Mouse (Mus musculus): ENCODE measurements around the gene Slc19a1. TPM values are rescaled to one million over a fixed set of nuclear protein-coding genes. Genes with fewer than 3 reads are reported as not detected.

Slc19a1 gene
- polyA plus RNA-seq, 1 experiment from 2014 or later = 48.0 TPM

- H3K4me3 ChIP-seq (replicated peaks; ENCODE audit: low read depth, low read length) = no peak overlapping the region
- DNase-seq (ENCODE audit: low spot score) (no peak), ATAC-seq (replicated peaks; ENCODE audit: low FRiP score, low read depth) (no peak)
- 72% methylated on average over 5 of the region's 5 CpGs for WGBS
- H3K9ac ChIP-seq (ENCODE audit: low read depth, low read length) = no peak overlapping the region
- no peaks in the 10 kb centered on the region for H3K4me1 ChIP-seq (replicated peaks; ENCODE audit: insufficient read depth, low read length)
- no peak overlapping the region for H3K27ac ChIP-seq
- peaks cover 31% of the 10 kb centered on the region for H3K36me3 ChIP-seq (ENCODE audit: insufficient read depth, low read length)
- H3K27me3 ChIP-seq (ENCODE audit: insufficient read depth, low read length) = no peaks in the 10 kb centered on the region
- no peak overlapping the region for H3K4me2 ChIP-seq (ENCODE audit: low read length)
- H3K9me3 ChIP-seq (replicated peaks; ENCODE audit: low read length) = no peaks in the 10 kb centered on the region
- TF ChIP-seq CTCF (IDR thresholded peaks at IDR 0.05; ENCODE audit: low read depth) = no peak
These were observed 50.9 kb downstream of the Slc19a1 start for GRCm38 (mm10) chr10:77082921-77083320.

GRCm38 (mm10) chr10:77084568-77084967, 52.5 kb downstream of the Slc19a1 start:
- no peak for DNase-seq (ENCODE audit: low spot score)
- no peak for ATAC-seq (replicated peaks; ENCODE audit: low FRiP score, low read depth)

GRCm38 (mm10) chr10:77089336-77089735, 57.3 kb downstream of the Slc19a1 start:
- H3K27ac ChIP-seq = peak overlapping the region; percentile 47; the same call in 1 of the 2 replicates

More at GRCm38 (mm10) chr10:77084568-77084967, 52.5 kb downstream of the Slc19a1 start:
- H3K4me2 ChIP-seq (ENCODE audit: low read length) = no peak overlapping the region
- no peak overlapping the region for H3K27ac ChIP-seq
- WGBS = 25% methylated on average over 1 of the region's 1 CpGs
- no peaks in the 10 kb centered on the region for H3K4me1 ChIP-seq (replicated peaks; ENCODE audit: insufficient read depth, low read length)
- H3K27me3 ChIP-seq (ENCODE audit: insufficient read depth, low read length) = no peaks in the 10 kb centered on the region
- no peak for TF ChIP-seq CTCF (IDR thresholded peaks at IDR 0.05; ENCODE audit: low read depth)
- no peak overlapping the region for H3K9ac ChIP-seq (ENCODE audit: low read depth, low read length)
- H3K36me3 ChIP-seq (ENCODE audit: insufficient read depth, low read length) = peaks cover 22% of the 10 kb centered on the region
- no peaks in the 10 kb centered on the region for H3K9me3 ChIP-seq (replicated peaks; ENCODE audit: low read length)
- no peak overlapping the region for H3K4me3 ChIP-seq (replicated peaks; ENCODE audit: low read depth, low read length)

DNA sequence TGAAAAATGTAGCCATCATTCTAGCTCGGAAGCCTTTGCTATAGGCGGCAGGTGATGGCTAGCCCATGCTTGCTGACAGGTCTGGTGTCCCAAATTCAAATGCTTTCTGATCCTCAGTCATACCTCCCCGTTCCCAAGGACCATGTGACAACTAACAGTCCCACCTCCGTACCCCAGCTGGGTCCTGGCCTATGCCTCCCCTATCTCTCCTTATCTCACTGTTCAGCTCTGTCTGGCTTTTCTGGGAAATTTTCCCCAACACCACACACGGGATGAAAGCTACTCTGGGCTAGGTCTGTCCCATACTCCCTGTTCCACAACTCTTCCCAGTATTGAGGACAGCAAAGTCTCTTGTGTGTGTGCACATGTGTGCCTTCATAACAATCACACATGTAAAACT, 58.0 kb downstream of the Slc19a1 start:
- no peak for ATAC-seq (replicated peaks; ENCODE audit: low FRiP score, low read depth)
- no peak overlapping the region for H3K4me3 ChIP-seq (replicated peaks; ENCODE audit: low read depth, low read length)

More at GRCm38 (mm10) chr10:77089336-77089735, 57.3 kb downstream of the Slc19a1 start:
- Histone ChIP-seq H3K9ac (ENCODE audit: low read depth, low read length) (no peak overlapping the region), H3K27me3 (ENCODE audit: insufficient read depth, low read length) (no peaks in the 10 kb centered on the region), H3K36me3 (ENCODE audit: insufficient read depth, low read length) (peaks cover 19% of the 10 kb centered on the region; the same call in 1 of the 2 replicates), H3K4me2 (ENCODE audit: low read length) (no peak overlapping the region), H3K9me3 (replicated peaks; ENCODE audit: low read length) (no peaks in the 10 kb centered on the region), H3K4me3 (replicated peaks; ENCODE audit: low read depth, low read length) (no peak overlapping the region), H3K4me1 (replicated peaks; ENCODE audit: insufficient read depth, low read length) (no peaks in the 10 kb centered on the region)
- no peak for ATAC-seq (replicated peaks; ENCODE audit: low FRiP score, low read depth)
- 46% methylated on average over 8 of the region's 8 CpGs for WGBS
- no peak for TF ChIP-seq CTCF (IDR thresholded peaks at IDR 0.05; ENCODE audit: low read depth)
- DNase-seq (ENCODE audit: low spot score) = peak; percentile 61

DNA sequence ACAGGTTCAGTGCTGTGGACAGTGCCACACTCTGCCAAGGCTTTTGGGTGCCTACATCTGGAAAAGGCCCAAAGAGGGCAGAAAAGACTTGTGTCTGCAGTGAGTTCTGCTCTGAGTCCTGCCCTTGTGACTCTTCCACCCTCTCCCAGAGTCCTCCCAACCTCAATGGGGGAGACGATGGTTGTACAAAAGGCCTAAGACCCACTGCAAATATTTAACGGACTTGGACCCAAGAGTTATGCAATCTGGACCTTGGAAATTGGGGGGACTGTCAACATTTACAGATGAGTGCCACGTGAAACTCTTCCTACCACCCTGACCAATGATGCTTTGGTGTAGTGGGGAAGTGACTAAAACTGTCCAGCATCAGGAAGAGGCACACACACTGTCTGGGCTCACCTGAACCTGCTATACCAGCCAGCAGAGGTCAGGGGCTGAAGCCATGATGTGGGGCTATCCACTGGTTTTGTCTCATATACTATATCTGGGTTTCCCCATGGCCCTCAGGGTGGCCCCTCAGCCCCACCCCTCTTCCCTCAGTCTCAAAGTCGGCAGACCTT, 59.6 kb downstream of the Slc19a1 start:
- Histone ChIP-seq H3K36me3 (ENCODE audit: insufficient read depth, low read length) (peaks cover 23% of the 10 kb centered on the region; the same call in 1 of the 2 replicates), H3K27me3 (ENCODE audit: insufficient read depth, low read length) (no peaks in the 10 kb centered on the region), H3K4me2 (ENCODE audit: low read length) (no peak overlapping the region), H3K4me1 (replicated peaks; ENCODE audit: insufficient read depth, low read length) (no peaks in the 10 kb centered on the region), H3K27ac (no peak overlapping the region), H3K4me3 (replicated peaks; ENCODE audit: low read depth, low read length) (no peak overlapping the region), H3K9me3 (replicated peaks; ENCODE audit: low read length) (no peaks in the 10 kb centered on the region), H3K9ac (ENCODE audit: low read depth, low read length) (no peak overlapping the region)
- DNase-seq (ENCODE audit: low spot score) (no peak), ATAC-seq (replicated peaks; ENCODE audit: low FRiP score, low read depth) (no peak)
- TF ChIP-seq CTCF (IDR thresholded peaks at IDR 0.05; ENCODE audit: low read depth) = no peak
- 65% methylated on average over 4 of the region's 4 CpGs for WGBS

More for the DNA sequence above, 58.0 kb downstream of the Slc19a1 start:
- no peak for DNase-seq (ENCODE audit: low spot score)
- H3K4me2 ChIP-seq (ENCODE audit: low read length) = no peak overlapping the region
- H3K36me3 ChIP-seq (ENCODE audit: insufficient read depth, low read length) = peaks cover 21% of the 10 kb centered on the region; the same call in 1 of the 2 replicates
- H3K9me3 ChIP-seq (replicated peaks; ENCODE audit: low read length) = no peaks in the 10 kb centered on the region
- 69% methylated on average over 5 of the region's 5 CpGs for WGBS
- no peaks in the 10 kb centered on the region for H3K4me1 ChIP-seq (replicated peaks; ENCODE audit: insufficient read depth, low read length)
- H3K9ac ChIP-seq (ENCODE audit: low read depth, low read length) = no peak overlapping the region
- H3K27ac ChIP-seq = peak overlapping the region; percentile 47; the same call in 1 of the 2 replicates
- no peaks in the 10 kb centered on the region for H3K27me3 ChIP-seq (ENCODE audit: insufficient read depth, low read length)
- no peak for TF ChIP-seq CTCF (IDR thresholded peaks at IDR 0.05; ENCODE audit: low read depth)

DNA sequence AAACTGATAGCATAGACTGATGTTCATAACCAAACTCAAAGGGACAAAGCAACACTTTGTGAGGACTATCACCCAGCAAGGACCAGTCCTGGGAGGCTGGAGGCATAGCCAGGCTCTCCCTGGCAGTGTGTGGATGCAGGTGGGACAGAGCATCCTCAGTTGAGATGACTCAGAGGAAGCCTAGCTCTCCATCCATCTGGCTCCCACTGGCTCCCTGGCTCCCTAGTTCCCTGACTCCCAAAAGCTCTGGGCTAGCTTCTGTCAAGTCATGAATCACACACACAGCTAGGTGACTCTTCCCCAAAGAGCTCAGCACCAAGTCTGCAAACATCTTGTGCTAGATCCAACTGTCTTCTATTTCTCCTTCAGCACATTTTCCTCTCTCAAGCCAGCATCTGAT, 61.8 kb downstream of the Slc19a1 start:
- H3K9ac ChIP-seq (ENCODE audit: low read depth, low read length) = no peak overlapping the region
- no peak overlapping the region for H3K4me3 ChIP-seq (replicated peaks; ENCODE audit: low read depth, low read length)
- no peaks in the 10 kb centered on the region for H3K27me3 ChIP-seq (ENCODE audit: insufficient read depth, low read length)
- H3K9me3 ChIP-seq (replicated peaks; ENCODE audit: low read length) = no peaks in the 10 kb centered on the region
- H3K27ac ChIP-seq = no peak overlapping the region
- H3K36me3 ChIP-seq (ENCODE audit: insufficient read depth, low read length) = 0 out of 2 replicates have a peak, but pooled peaks cover 10% of the 10 kb centered on the region
- TF ChIP-seq CTCF (IDR thresholded peaks at IDR 0.05; ENCODE audit: low read depth) = no peak
- DNase-seq (ENCODE audit: low spot score) = no peak
- no peak overlapping the region for H3K4me2 ChIP-seq (ENCODE audit: low read length)
- H3K4me1 ChIP-seq (replicated peaks; ENCODE audit: insufficient read depth, low read length) = peaks cover 7% of the 10 kb centered on the region; the same call in 1 of the 2 replicates
- no peak for ATAC-seq (replicated peaks; ENCODE audit: low FRiP score, low read depth)
